Mouse (Mus musculus): Measurements from ENCODE around the gene Itgb8. TPM values are rescaled to one million over a fixed set of nuclear protein-coding genes. Genes with fewer than 3 reads are reported as not detected.
A peak's percentile ranks its signal among the peaks of the same experiment; 100 is the strongest.

Itgb8 gene
- polyA plus RNA-seq, 1 experiment from 2014 or later: 9.3 TPM

DNA sequence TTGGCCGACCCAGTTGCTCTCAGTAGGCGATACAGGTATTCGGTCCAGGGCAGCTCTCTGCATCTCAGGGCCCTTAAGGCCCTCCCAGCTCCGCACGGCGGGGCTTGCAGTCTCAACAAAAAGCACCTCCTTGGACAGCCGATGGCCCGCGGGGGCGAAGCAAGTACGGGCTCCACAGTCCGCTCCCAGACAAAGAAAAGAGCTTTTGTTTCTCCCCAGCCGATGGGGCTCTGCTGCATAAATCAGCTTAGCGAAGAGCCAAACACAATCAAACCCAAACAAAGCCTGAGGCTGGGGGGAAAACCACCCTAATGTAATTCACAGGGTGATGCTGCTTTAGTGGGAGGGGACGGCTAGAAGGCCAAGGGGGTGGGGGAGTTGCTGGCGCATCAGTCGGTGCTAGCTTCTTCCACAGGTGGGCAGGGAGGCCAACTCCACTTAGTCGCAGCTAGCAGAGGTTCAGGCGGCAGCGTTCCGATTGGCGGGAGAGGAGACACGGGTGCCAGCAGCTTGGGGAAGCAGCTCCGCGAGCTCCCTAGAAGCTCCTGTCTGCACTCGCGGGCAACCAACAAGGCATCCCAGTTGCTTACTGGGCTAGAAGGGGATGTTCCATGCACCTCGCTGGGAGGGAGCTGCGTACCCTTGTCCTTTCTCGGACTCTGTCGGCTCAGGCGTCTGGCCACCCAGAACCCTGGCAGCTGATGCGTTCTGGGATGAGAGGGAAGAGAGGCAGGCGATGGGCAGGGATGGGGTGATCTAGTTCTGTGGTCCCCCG is 494 bp downstream of the Itgb8 start:
- WGBS: 0% methylated on average over 34 of the region's 35 CpGs
- peak; percentile 87 for ATAC-seq
- Histone ChIP-seq H3K27ac (ENCODE audit: low read depth, low read length) (peak overlapping the region; percentile 94), H3K4me2 (ENCODE audit: low read length) (peak overlapping the region; percentile 88), H3K27me3 (replicated peaks; ENCODE audit: control insufficient read depth, insufficient read depth, low read length) (no peaks in the 10 kb centered on the region), H3K36me3 (ENCODE audit: control insufficient read depth, insufficient read depth, low read length) (no peaks in the 10 kb centered on the region), H3K9me3 (ENCODE audit: control insufficient read depth, low read length) (no peaks in the 10 kb centered on the region), H3K4me3 (ENCODE audit: low read length) (peak overlapping the region; percentile 68), H3K4me1 (ENCODE audit: control insufficient read depth, insufficient read depth, low read depth, low read length) (peaks cover 8% of the 10 kb centered on the region), H3K9ac (ENCODE audit: low read depth, low read length) (peak overlapping the region; percentile 80)

DNA sequence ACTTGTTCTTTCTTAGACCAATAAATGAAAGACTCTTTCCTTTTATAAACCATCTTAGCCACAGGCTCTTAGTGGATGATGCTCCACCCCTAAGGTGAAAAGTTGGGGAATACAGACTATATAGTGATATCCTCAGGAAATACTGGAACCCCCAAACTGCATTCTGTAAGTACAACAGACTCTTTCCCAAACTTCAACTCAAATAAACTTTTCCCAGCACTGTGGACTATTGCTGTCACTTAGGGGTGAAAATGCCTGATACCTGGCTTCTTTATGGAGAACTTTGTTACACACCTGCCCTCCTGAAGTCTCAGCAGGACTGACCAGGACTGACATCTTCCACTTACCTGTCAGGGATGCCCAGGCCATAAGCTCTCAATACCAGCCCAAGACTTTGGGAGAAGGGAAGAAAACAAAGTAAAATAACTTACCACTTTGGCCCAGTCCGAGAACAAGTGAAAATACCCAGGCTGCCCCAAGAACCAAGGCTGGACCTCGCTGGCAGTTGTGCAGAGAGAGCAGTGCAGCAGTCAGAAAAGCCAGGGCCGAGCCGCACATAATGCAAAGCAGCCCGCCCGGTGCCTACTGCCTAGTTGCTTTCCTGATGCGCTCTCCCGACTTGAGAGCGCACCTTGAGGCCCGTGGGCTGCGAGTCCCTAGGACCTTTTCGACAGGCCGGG is 1.2 kb downstream of the Itgb8 start:
- H3K9me3 ChIP-seq (ENCODE audit: control insufficient read depth, low read length): no peaks in the 10 kb centered on the region
- H3K4me1 ChIP-seq (ENCODE audit: control insufficient read depth, insufficient read depth, low read depth, low read length): peaks cover 8% of the 10 kb centered on the region
- WGBS: under 1% methylated on average over 13 of the region's 13 CpGs

DNA sequence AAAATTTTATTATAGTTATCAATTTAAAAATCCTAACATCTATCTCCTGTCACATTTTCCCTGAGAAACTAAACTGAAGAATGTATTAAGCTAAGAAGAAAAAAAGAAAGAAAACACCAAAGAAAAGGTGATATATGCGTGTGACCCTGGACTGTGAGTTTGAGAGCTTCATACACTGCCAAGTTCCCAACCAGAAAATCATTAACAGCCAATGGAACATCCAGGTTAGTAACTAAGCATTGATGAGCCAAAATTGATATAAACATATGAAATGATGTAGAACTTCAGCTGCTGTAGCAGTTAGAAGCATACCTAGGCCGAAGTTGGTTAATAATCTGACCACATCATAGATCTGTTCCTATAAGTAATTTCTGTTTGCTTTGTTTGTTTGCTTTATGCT is 6.8 kb downstream of the Itgb8 start:
- H3K27ac ChIP-seq (ENCODE audit: low read depth, low read length): no peak overlapping the region
- WGBS: 92% methylated on average over 2 of the region's 2 CpGs
- no peaks in the 10 kb centered on the region for H3K9me3 ChIP-seq (ENCODE audit: control insufficient read depth, low read length)
- no peak overlapping the region for H3K4me3 ChIP-seq (ENCODE audit: low read length)
- ATAC-seq: no peak
- H3K4me2 ChIP-seq (ENCODE audit: low read length): no peak overlapping the region
- no peak overlapping the region for H3K9ac ChIP-seq (ENCODE audit: low read depth, low read length)
- H3K27me3 ChIP-seq (replicated peaks; ENCODE audit: control insufficient read depth, insufficient read depth, low read length): no peaks in the 10 kb centered on the region
- H3K4me1 ChIP-seq (ENCODE audit: control insufficient read depth, insufficient read depth, low read depth, low read length): no peaks in the 10 kb centered on the region
- no peaks in the 10 kb centered on the region for H3K36me3 ChIP-seq (ENCODE audit: control insufficient read depth, insufficient read depth, low read length)

More for the DNA sequence above, 1.2 kb downstream of the Itgb8 start:
- no peaks in the 10 kb centered on the region for H3K36me3 ChIP-seq (ENCODE audit: control insufficient read depth, insufficient read depth, low read length)
- no peaks in the 10 kb centered on the region for H3K27me3 ChIP-seq (replicated peaks; ENCODE audit: control insufficient read depth, insufficient read depth, low read length)
- peak overlapping the region; percentile 88 for H3K4me2 ChIP-seq (ENCODE audit: low read length)
- peak overlapping the region; percentile 94 for H3K27ac ChIP-seq (ENCODE audit: low read depth, low read length)
- ATAC-seq: no peak; the same call in 1 of the 2 replicates
- peak overlapping the region; percentile 68 for H3K4me3 ChIP-seq (ENCODE audit: low read length)
- peak overlapping the region; percentile 80 for H3K9ac ChIP-seq (ENCODE audit: low read depth, low read length)

DNA sequence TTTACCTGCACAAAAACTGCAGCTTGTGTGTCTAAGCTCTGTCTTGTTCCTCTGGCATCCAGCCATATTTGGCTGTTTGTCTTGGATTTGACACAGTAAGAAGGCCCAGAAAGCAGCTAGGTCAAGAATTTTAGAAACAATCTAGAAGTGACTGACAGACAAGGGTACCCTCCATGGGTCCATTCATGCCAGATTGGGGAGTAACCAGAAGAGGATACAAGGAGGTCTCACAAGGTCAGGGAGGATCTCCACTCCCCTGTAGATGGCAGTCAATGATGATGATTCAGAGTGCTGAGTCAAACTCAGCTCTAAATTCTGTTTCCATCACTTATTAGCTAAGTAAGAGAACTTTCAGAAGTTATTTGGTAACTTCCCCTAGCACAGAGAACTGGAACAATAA is 8.2 kb downstream of the Itgb8 start:
- Histone ChIP-seq H3K9me3 (ENCODE audit: control insufficient read depth, low read length) (no peaks in the 10 kb centered on the region), H3K27me3 (replicated peaks; ENCODE audit: control insufficient read depth, insufficient read depth, low read length) (no peaks in the 10 kb centered on the region), H3K36me3 (ENCODE audit: control insufficient read depth, insufficient read depth, low read length) (no peaks in the 10 kb centered on the region), H3K4me1 (ENCODE audit: control insufficient read depth, insufficient read depth, low read depth, low read length) (no peaks in the 10 kb centered on the region), H3K27ac (ENCODE audit: low read depth, low read length) (no peak overlapping the region), H3K4me2 (ENCODE audit: low read length) (no peak overlapping the region), H3K9ac (ENCODE audit: low read depth, low read length) (no peak overlapping the region), H3K4me3 (ENCODE audit: low read length) (no peak overlapping the region)
- no peak for ATAC-seq

DNA sequence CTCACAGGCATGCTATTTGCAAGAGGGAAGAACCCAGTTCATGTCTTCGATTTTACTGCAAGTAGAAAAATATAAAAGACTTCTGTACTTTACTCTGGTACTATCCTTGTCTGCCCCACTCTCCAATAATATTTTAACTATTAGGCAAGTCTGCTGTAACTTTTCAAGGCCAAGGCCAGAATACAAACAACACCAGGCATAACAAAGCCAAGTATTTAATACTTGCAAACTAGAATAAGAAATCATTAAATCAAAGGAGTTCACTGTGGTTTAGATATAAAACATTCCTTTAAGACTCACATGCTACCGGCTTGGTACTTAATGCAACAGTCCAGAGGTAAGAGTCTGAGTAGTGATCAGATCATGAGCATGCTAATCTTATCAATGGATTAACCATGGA is 9.0 kb downstream of the Itgb8 start:
- H3K4me1 ChIP-seq (ENCODE audit: control insufficient read depth, insufficient read depth, low read depth, low read length): no peaks in the 10 kb centered on the region
- no peaks in the 10 kb centered on the region for H3K27me3 ChIP-seq (replicated peaks; ENCODE audit: control insufficient read depth, insufficient read depth, low read length)
- no peaks in the 10 kb centered on the region for H3K36me3 ChIP-seq (ENCODE audit: control insufficient read depth, insufficient read depth, low read length)
- no peak overlapping the region for H3K27ac ChIP-seq (ENCODE audit: low read depth, low read length)
- H3K9me3 ChIP-seq (ENCODE audit: control insufficient read depth, low read length): no peaks in the 10 kb centered on the region
- 91% methylated on average over 2 of the region's 2 CpGs for WGBS
- no peak overlapping the region for H3K4me3 ChIP-seq (ENCODE audit: low read length)
- H3K4me2 ChIP-seq (ENCODE audit: low read length): no peak overlapping the region
- ATAC-seq: no peak
- H3K9ac ChIP-seq (ENCODE audit: low read depth, low read length): no peak overlapping the region

DNA sequence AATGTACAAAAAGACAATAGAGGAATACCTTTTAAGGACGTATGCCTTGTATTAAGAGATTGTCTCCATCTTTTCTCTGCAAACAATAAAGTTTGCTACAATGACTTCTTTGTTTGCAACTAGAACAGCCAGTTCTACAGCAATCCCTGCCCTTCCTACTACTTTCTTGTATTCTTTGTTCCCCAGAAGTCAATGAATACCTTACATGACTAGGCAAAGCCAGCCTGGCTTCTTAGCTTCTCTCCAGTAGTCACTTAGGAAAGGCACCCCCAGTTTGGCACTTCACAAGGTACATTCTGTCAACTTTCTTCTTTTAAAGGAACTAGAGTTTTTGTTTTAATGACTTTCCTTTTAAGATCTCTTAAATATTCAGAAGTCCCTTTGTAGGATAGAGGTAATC is 10.7 kb downstream of the Itgb8 start:
- ATAC-seq: no peak
- no peaks in the 10 kb centered on the region for H3K36me3 ChIP-seq (ENCODE audit: control insufficient read depth, insufficient read depth, low read length)
- WGBS: 61% methylated on average over 1 of the region's 1 CpGs
- no peak overlapping the region for H3K4me3 ChIP-seq (ENCODE audit: low read length)
- H3K4me2 ChIP-seq (ENCODE audit: low read length): no peak overlapping the region
- H3K9me3 ChIP-seq (ENCODE audit: control insufficient read depth, low read length): no peaks in the 10 kb centered on the region
- no peaks in the 10 kb centered on the region for H3K27me3 ChIP-seq (replicated peaks; ENCODE audit: control insufficient read depth, insufficient read depth, low read length)
- H3K4me1 ChIP-seq (ENCODE audit: control insufficient read depth, insufficient read depth, low read depth, low read length): no peaks in the 10 kb centered on the region
- no peak overlapping the region for H3K27ac ChIP-seq (ENCODE audit: low read depth, low read length)
- no peak overlapping the region for H3K9ac ChIP-seq (ENCODE audit: low read depth, low read length)

DNA sequence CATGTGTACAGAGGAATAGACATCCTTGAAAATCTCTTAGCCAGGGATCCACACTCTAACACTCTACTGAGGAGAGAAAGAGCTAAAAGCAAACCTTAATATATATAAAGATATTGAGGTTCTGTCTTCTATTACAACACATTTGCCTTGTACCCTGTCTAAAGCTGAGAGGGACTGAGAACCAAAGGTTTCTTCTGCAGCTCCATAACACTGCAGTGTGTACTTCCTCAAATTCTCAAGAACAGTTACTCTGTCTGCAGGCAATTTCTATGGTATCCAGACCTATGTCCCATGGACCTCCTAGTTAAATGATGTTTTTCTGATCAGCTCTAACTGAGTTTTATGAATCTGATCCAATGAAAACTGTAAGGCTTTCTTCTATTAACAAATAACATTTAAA is 13.9 kb downstream of the Itgb8 start:
- Histone ChIP-seq H3K36me3 (ENCODE audit: control insufficient read depth, insufficient read depth, low read length) (no peaks in the 10 kb centered on the region), H3K27ac (ENCODE audit: low read depth, low read length) (no peak overlapping the region), H3K4me2 (ENCODE audit: low read length) (no peak overlapping the region), H3K4me1 (ENCODE audit: control insufficient read depth, insufficient read depth, low read depth, low read length) (no peaks in the 10 kb centered on the region), H3K9ac (ENCODE audit: low read depth, low read length) (no peak overlapping the region), H3K4me3 (ENCODE audit: low read length) (no peak overlapping the region), H3K27me3 (replicated peaks; ENCODE audit: control insufficient read depth, insufficient read depth, low read length) (no peaks in the 10 kb centered on the region), H3K9me3 (ENCODE audit: control insufficient read depth, low read length) (no peaks in the 10 kb centered on the region)
- ATAC-seq: no peak

DNA sequence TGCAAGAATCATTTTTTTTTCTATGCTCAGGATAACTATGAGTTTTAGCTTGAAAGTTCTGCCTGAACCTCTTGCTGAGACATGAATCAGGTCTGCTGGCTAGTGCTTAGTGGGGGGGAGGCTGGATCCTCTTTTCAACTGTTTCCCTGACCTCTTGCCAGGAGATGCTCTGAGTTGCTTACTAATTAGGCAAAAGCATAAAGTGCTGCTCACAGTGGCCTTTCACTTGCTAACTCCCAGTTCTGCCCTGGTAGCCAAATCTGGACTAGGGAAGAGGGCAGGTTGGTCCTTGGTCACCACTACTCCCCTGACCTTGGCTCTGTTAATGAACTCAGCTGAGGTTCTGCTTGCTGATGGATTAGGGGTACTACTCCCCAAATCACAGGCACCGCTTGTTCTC is 19.2 kb downstream of the Itgb8 start:
- ATAC-seq: peak; percentile 87
- Histone ChIP-seq H3K9ac (ENCODE audit: low read depth, low read length) (no peak overlapping the region), H3K4me3 (ENCODE audit: low read length) (no peak overlapping the region), H3K36me3 (ENCODE audit: control insufficient read depth, insufficient read depth, low read length) (no peaks in the 10 kb centered on the region), H3K27me3 (replicated peaks; ENCODE audit: control insufficient read depth, insufficient read depth, low read length) (no peaks in the 10 kb centered on the region), H3K27ac (ENCODE audit: low read depth, low read length) (no peak overlapping the region), H3K4me2 (ENCODE audit: low read length) (no peak overlapping the region), H3K4me1 (ENCODE audit: control insufficient read depth, insufficient read depth, low read depth, low read length) (no peaks in the 10 kb centered on the region), H3K9me3 (ENCODE audit: control insufficient read depth, low read length) (no peaks in the 10 kb centered on the region)
- WGBS: 96% methylated on average over 1 of the region's 1 CpGs

DNA sequence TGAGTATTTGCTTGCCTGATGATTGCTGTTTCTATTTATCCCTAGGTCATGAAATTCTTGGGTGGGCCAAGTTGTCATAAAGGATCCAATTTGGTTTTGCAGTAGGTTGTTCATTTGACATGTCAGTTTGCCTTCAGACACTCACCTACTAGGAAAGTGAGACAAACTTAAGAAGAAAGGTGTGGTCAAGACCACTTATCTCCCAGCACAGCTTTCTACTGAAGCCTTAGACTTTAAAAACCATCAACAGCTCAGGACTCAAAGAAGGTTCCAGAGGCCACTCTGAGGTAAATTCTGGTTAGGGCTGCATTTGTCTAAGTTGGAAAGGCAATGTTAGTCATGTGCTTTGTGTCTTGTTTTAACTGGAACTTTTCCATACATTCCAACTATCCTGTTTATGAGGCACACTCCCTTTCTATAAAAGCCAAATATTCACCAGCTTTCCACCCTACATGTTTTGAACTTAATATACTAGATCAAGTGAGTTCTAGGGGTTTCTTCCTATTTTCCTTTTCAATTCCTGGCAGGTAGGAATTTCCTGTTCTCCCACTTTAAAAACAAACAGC is 20.8 kb downstream of the Itgb8 start:
- Histone ChIP-seq H3K4me3 (ENCODE audit: low read length) (no peak overlapping the region), H3K27me3 (replicated peaks; ENCODE audit: control insufficient read depth, insufficient read depth, low read length) (no peaks in the 10 kb centered on the region), H3K27ac (ENCODE audit: low read depth, low read length) (no peak overlapping the region), H3K4me1 (ENCODE audit: control insufficient read depth, insufficient read depth, low read depth, low read length) (no peaks in the 10 kb centered on the region), H3K4me2 (ENCODE audit: low read length) (no peak overlapping the region), H3K36me3 (ENCODE audit: control insufficient read depth, insufficient read depth, low read length) (no peaks in the 10 kb centered on the region), H3K9ac (ENCODE audit: low read depth, low read length) (no peak overlapping the region), H3K9me3 (ENCODE audit: control insufficient read depth, low read length) (no peaks in the 10 kb centered on the region)
- no peak for ATAC-seq

Data from hindbrain, embryonic 16.5 days (tissue).